Mouse (Mus musculus): ENCODE results near the gene Gm20715.

The Gm20715 gene

GRCm38 (mm10) chr7:6430342-6430741, 20.3 kb downstream of the Gm20715 start:
- peak; percentile 33 to 34 for DNase-seq

GRCm38 (mm10) chr7:6438388-6438787, 28.3 kb downstream of the Gm20715 start, which contains the start of gene Olfr1344:
Gene Olfr1344, plus strand, starts transcription at chr7:6438688.
- DNase-seq, result no peak

- DNase-seq, result no peak
These were observed 31.1 kb downstream of the Gm20715 start for GRCm38 (mm10) chr7:6441173-6441572.

- DNase-seq, result no peak
These were observed 37.7 kb downstream of the Gm20715 start for GRCm38 (mm10) chr7:6447771-6448170.

GRCm38 (mm10) chr7:6455868-6456267, 45.8 kb downstream of the Gm20715 start, which contains the start of gene Olfr1336:
Gene Olfr1336, plus strand, starts transcription at chr7:6456168.
- no peak for DNase-seq

GRCm38 (mm10) chr7:6456399-6456798, 46.3 kb downstream of the Gm20715 start:
- peak; percentile 17 to 19 for DNase-seq

- DNase-seq, result no peak
These were observed 56.9 kb downstream of the Gm20715 start, which contains the start of gene Olfr1346 for GRCm38 (mm10) chr7:6466951-6467350. Gene Olfr1346, plus strand, starts transcription at chr7:6467101.

- peak in 1 of 2 experiments; percentile 1 for DNase-seq
These were observed 67.6 kb downstream of the Gm20715 start for GRCm38 (mm10) chr7:6477633-6478032.

GRCm38 (mm10) chr7:6486841-6487240, 76.8 kb downstream of the Gm20715 start, which contains the start of gene Olfr5:
Gene Olfr5, minus strand, starts transcription at chr7:6486941.
- no peak for DNase-seq

All from kidney, postnatal 4 days (tissue).